Mouse (Mus musculus) midbrain, embryonic 10.5 days (tissue): Measurements from ENCODE around the gene Clcnkb. TPM values are rescaled to one million over a fixed set of nuclear protein-coding genes. Genes with fewer than 3 reads are reported as not detected.

Experiments used
- DNase-seq: peaks from one replicate; pipeline ENCODE4 v3.0.0-alpha.2; 2017; ENCODE audit warnings: low spot score
- H3K27ac ChIP-seq: fragments of 300-500 bp; sonication (generic); replicated peaks from 2 replicates; pipeline ENCODE4 v1.5.1; 2016; ENCODE audit warnings: mild to moderate bottlenecking
- H3K27me3 ChIP-seq: fragments of 300-500 bp; sonication (generic); 2 replicates; pipeline ENCODE4 v1.6.1; 2016; ENCODE audit warnings: low read depth, mild to moderate bottlenecking; ENCODE audit not compliant: poor library complexity, severe bottlenecking
- H3K36me3 ChIP-seq: fragments of 300-500 bp; sonication (generic); 2 replicates; pipeline ENCODE4 v1.6.1; 2016; ENCODE audit warnings: mild to moderate bottlenecking, moderate library complexity
- H3K4me1 ChIP-seq: fragments of 300-500 bp; sonication (generic); 2 replicates; pipeline ENCODE4 v1.6.1; 2016
- H3K4me3 ChIP-seq: fragments of 300-500 bp; sonication (generic); 2 replicates; pipeline ENCODE4 v1.5.1; 2016; ENCODE audit warnings: mild to moderate bottlenecking, moderate library complexity
- H3K9me3 ChIP-seq: fragments of 300-500 bp; sonication (generic); replicated peaks from 2 replicates; pipeline ENCODE4 v1.6.1; 2016; ENCODE audit warnings: mild to moderate bottlenecking
- WGBS: fragments of 180-500 bp; shearing (Covaris S2); methylation state at CpG from one replicate; pipeline ENCODE4 v1.1.7; 2016; 5-methylcytosine and 5-hydroxymethylcytosine counted together
- polyA plus RNA-seq: library from polyadenylated mRNA; unstranded; fragments of >200 nt; fragmentation: Nextera tagmentation; extraction: Ambion mirVana; gene quantifications from 2 replicates; pipeline ENCODE4 v1.2.1, GENCODE M21; 2016

Gene Clcnkb
- polyA plus RNA-seq, 1 experiment from 2014 or later: not detected

- 72% methylated on average over 18 of the region's 18 CpGs for WGBS
- Histone ChIP-seq H3K4me1 (peaks cover 8% of the 10 kb centered on the region), H3K27me3 (peaks cover 12% of the 10 kb centered on the region), H3K27ac (no peak overlapping the region), H3K9me3 (no peaks in the 10 kb centered on the region), H3K36me3 (no peaks in the 10 kb centered on the region), H3K4me3 (no peak overlapping the region)
- DNase-seq: no peak
Measured at GRCm38 (mm10) chr4:141389366-141390150, 26.3 kb downstream of the Clcnkb start.

DNA sequence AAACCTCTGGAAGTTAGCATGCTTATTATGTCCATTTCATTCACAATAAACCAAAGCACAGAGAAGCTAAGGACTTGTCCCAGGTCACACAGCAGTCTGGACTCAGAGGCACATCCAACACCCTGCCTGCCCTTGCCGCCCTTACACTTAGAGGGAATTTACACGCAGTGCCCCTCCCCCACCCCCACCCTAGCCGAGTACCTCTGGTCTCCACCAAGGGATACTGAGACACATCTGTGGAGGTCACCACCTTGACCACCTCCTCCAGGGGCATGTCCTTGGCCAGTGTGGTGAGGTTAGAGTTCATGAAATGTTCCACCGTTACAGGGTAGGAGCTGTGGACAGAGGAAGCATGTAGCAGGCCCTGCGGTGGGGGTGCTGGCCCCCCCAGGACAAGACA is 27.9 kb downstream of the Clcnkb start:
- Histone ChIP-seq H3K27me3 (peaks cover 24% of the 10 kb centered on the region), H3K36me3 (no peaks in the 10 kb centered on the region), H3K4me1 (peaks cover 23% of the 10 kb centered on the region), H3K4me3 (no peak overlapping the region), H3K27ac (no peak overlapping the region), H3K9me3 (no peaks in the 10 kb centered on the region)
- WGBS: 70% methylated on average over 5 of the region's 5 CpGs
- no peak for DNase-seq

GRCm38 (mm10) chr4:141387093-141387784 is 28.6 kb downstream of the Clcnkb start:
- peaks cover 31% of the 10 kb centered on the region for H3K27me3 ChIP-seq
- H3K36me3 ChIP-seq: no peaks in the 10 kb centered on the region
- peak; percentile 78 for DNase-seq
- peaks cover 30% of the 10 kb centered on the region for H3K4me1 ChIP-seq
- 19% methylated on average over 5 of the region's 5 CpGs for WGBS
- H3K9me3 ChIP-seq: no peaks in the 10 kb centered on the region
- peak overlapping the region; percentile 61; the same call in 1 of the 2 replicates for H3K27ac ChIP-seq
- H3K4me3 ChIP-seq: no peak overlapping the region

GRCm38 (mm10) chr4:141386150-141386549 is 29.7 kb downstream of the Clcnkb start:
- 72% methylated on average over 7 of the region's 7 CpGs for WGBS

DNA sequence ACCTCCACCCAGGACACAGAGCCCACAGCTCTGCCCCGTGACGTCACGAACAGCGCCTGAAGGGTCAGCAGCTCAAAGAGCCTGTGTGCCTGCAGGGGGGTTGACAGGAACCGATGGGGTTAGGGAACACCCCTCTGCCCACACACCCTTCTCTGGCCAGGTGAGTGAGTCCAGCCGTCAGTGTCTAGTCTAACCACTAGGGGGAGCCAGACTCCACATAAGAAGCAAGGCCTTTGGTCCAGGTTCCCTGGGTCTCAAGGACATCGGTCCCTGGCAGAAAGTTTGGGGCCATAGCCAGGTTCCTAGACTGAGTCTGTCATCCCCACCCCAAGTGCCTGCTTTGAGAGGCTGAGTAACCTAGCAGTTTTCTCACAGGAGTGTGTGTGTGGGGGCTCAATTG is 30.5 kb downstream of the Clcnkb start:
- peaks cover 50% of the 10 kb centered on the region for H3K27me3 ChIP-seq
- peak; percentile 71 for DNase-seq
- peaks cover 33% of the 10 kb centered on the region for H3K4me1 ChIP-seq
- H3K27ac ChIP-seq: no peak overlapping the region
- H3K36me3 ChIP-seq: no peaks in the 10 kb centered on the region
- H3K4me3 ChIP-seq: no peak overlapping the region
- whole genome bisulfite sequencing: under 1% methylated on average over 7 of the region's 7 CpGs
- H3K9me3 ChIP-seq: no peaks in the 10 kb centered on the region

More at GRCm38 (mm10) chr4:141386150-141386549, 29.7 kb downstream of the Clcnkb start:
- H3K36me3 ChIP-seq: no peaks in the 10 kb centered on the region
- H3K9me3 ChIP-seq: no peaks in the 10 kb centered on the region
- no peak overlapping the region for H3K27ac ChIP-seq
- H3K4me3 ChIP-seq: no peak overlapping the region
- DNase-seq: no peak
- H3K27me3 ChIP-seq: peaks cover 42% of the 10 kb centered on the region
- H3K4me1 ChIP-seq: peaks cover 33% of the 10 kb centered on the region

DNA sequence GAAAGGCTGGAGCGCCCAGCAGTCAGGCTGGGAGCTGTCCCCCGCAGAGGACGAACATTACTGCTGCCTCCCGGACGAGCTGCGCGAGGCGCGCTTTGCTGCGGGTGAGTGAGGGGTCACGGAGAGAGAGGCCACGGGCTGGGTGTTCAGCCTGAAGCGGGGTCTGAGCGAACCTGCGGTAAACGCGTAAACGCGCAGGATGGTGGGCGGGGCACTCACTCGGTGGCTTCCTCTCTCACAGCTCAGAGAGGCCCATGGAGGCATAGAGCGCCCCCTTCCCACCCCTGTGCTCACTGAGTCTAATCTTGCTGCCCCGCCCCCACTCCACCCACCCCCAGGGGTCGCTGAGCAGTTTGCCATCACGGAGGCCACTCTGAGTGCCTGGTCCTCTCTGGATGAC is 33.4 kb downstream of the Clcnkb start:
- Histone ChIP-seq H3K4me3 (peak overlapping the region; percentile 53), H3K36me3 (no peaks in the 10 kb centered on the region), H3K27ac (no peak overlapping the region; the same call in 1 of the 2 replicates), H3K27me3 (peaks cover 59% of the 10 kb centered on the region), H3K4me1 (peaks cover 33% of the 10 kb centered on the region), H3K9me3 (no peaks in the 10 kb centered on the region)
- peak; percentile 38 for DNase-seq
- WGBS: 1% methylated on average over 25 of the region's 25 CpGs

DNA sequence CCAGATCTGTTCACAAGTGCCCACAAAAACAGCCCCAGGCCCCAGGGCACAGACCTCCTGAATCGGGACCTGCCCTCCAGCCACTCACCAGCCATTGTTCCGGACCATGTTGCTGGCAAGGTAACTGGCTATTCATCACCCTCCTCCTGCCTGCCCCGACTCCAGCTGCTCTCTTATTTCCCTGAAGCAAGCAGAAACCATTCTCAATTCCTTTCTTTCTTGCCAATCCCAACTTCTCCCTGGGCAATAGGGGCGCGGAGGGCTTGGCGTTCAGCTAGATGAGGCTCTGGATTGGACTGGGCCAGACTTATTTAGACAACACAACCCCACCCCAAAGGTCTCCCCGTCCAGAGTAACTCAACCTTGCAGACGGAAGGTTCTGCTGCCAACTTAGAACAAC is 36.1 kb downstream of the Clcnkb start:
- Histone ChIP-seq H3K9me3 (no peaks in the 10 kb centered on the region), H3K27ac (no peak overlapping the region), H3K4me3 (no peak overlapping the region), H3K4me1 (peaks cover 27% of the 10 kb centered on the region), H3K36me3 (no peaks in the 10 kb centered on the region), H3K27me3 (peaks cover 52% of the 10 kb centered on the region)
- 74% methylated on average over 8 of the region's 8 CpGs for WGBS
- no peak for DNase-seq

DNA sequence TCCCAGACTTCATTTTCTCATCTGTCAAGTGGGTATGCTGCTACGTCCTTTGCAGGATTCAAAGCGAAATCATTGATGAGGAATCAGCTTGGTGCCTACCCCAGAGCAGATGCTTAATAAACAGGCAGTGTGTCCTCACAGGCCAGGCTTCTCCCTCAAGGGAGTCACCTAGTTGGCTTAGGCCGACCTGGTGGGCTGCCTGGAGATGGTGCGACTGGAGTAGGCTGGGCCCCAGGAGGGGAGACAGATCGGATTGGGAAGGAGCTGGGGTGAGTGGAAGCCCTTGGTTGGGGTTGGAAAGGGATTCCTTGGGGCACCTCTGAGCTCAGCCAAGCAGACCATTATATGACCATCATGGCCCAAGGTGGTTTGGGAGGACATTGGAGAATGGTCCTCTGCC is 43.4 kb downstream of the Clcnkb start:
- WGBS: 93% methylated on average over 5 of the region's 5 CpGs
- no peak for DNase-seq

GRCm38 (mm10) chr4:141367997-141368791 is 47.6 kb downstream of the Clcnkb start, which contains the start of gene Fam131c:
Gene Fam131c (plus strand): TSS chr4:141368220.
- peak; percentile 40 for DNase-seq
- Histone ChIP-seq H3K4me1 (peaks cover 24% of the 10 kb centered on the region), H3K27ac (peak within 1 kb of the TSS; percentile 77), H3K36me3 (no peaks in the 10 kb centered on the region), H3K4me3 (peak within 1 kb of the TSS; percentile 73), H3K27me3 (peaks cover 85% of the 10 kb centered on the region), H3K9me3 (no peaks in the 10 kb centered on the region)
- under 1% methylated on average over 70 of the region's 71 CpGs for WGBS

More for the DNA sequence above, 43.4 kb downstream of the Clcnkb start:
- Histone ChIP-seq H3K27ac (no peak overlapping the region), H3K27me3 (peaks cover 44% of the 10 kb centered on the region), H3K4me1 (peaks cover 13% of the 10 kb centered on the region), H3K4me3 (no peak overlapping the region), H3K9me3 (no peaks in the 10 kb centered on the region), H3K36me3 (no peaks in the 10 kb centered on the region)

DNA sequence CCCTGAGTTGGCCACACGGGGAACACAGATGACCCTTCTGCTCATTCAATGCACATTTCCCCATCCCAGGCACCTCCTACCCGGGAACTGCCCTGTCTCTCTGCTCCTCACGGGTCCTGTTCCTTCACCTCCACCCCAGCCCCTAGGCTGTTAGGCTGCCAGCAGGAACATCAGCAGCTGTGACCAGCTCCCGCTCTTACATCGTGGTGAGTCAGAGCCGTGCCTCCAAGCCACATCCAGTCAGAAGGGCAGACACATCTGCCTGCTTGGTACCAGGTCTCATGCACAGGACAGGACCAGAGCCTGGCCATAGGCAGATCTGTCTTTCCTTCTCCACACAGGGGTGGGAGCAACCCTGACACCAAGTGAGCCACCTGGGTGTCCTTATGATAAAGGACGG is 49.9 kb downstream of the Clcnkb start:
- DNase-seq: no peak
- H3K27ac ChIP-seq: no peak overlapping the region; the same call in 1 of the 2 replicates
- 59% methylated on average over 7 of the region's 7 CpGs for WGBS
- no peaks in the 10 kb centered on the region for H3K9me3 ChIP-seq
- no peaks in the 10 kb centered on the region for H3K36me3 ChIP-seq
- no peak overlapping the region for H3K4me3 ChIP-seq
- H3K27me3 ChIP-seq: peaks cover 97% of the 10 kb centered on the region
- H3K4me1 ChIP-seq: peaks cover 43% of the 10 kb centered on the region

GRCm38 (mm10) chr4:141365126-141365525 is 50.7 kb downstream of the Clcnkb start:
- Histone ChIP-seq H3K27ac (no peak overlapping the region), H3K4me3 (no peak overlapping the region), H3K36me3 (no peaks in the 10 kb centered on the region), H3K4me1 (peaks cover 50% of the 10 kb centered on the region), H3K27me3 (peaks cover 92% of the 10 kb centered on the region), H3K9me3 (no peaks in the 10 kb centered on the region)
- DNase-seq: no peak
- WGBS: 67% methylated on average over 8 of the region's 8 CpGs

GRCm38 (mm10) chr4:141362937-141363548 is 52.8 kb downstream of the Clcnkb start:
- no peaks in the 10 kb centered on the region for H3K36me3 ChIP-seq
- no peaks in the 10 kb centered on the region for H3K9me3 ChIP-seq
- H3K4me1 ChIP-seq: peaks cover 53% of the 10 kb centered on the region
- WGBS: 28% methylated on average over 11 of the region's 11 CpGs
- H3K27me3 ChIP-seq: peaks cover 72% of the 10 kb centered on the region
- peak overlapping the region; percentile 10; the same call in 1 of the 2 replicates for H3K27ac ChIP-seq
- DNase-seq: peak; percentile 88
- no peak overlapping the region for H3K4me3 ChIP-seq
